Mouse (Mus musculus): Measurements from ENCODE around the gene Gpr180. TPM values are rescaled to one million over a fixed set of nuclear protein-coding genes. Genes with fewer than 3 reads are reported as not detected.

Gpr180 gene
- polyA plus RNA-seq, 1 experiment from 2014 or later = 50.1 TPM

DNA sequence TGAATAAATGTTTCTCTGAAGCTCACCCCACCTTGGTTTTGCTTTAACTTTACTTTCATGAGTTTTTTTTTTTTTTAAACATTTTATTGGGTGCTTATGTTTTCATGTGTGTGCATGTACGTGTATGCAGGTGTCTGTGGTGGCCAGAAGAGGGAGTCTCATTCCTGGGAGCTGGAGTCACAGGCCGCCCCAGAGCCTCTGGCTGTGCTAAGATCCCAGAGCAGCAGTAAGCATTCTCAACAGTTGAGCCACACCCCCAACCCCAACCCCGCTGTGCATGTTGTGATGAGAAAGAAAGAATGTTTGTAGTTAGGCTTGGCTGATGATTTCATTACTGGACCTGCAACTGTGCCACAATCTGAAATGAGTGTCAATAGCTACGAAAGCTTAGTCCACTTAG, 31.8 kb downstream of the Gpr180 start:
- WGBS = 88% methylated on average over 4 of the region's 4 CpGs
- no peak for ATAC-seq (ENCODE audit: insufficient read depth, low FRiP score)

DNA sequence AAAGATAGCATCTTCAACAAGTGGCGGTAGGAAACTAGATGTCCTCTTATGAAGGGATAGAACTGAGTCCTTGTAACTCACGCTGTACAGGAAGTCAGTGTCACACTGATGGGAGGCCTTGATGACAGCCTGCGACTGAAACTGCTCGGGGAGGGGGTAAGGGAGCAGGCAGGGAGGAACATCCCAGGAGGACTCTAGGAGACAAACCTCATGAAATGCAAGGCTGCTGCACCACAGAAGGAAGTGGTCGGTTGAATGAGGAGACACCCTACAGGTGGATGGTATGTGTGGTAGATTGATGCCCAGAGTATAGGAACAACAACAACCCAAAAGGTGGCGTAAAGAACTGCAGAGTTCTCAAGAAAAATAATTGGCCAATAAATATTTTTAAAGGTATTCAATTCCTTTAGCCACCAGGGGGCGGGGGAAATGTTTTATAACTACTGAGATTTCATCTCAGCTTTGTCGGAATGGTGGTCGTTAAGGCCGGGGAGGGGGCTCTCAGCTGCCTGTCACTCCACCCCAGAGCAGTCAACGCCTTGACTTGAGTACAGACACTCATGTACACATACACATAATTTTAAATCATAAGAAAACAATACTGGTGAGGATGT, 36.7 kb downstream of the Gpr180 start:
- Histone ChIP-seq H3K4me3 (replicated peaks; ENCODE audit: low read length) (no peak overlapping the region), H3K27me3 (ENCODE audit: control insufficient read depth, insufficient read depth, low read length) (no peaks in the 10 kb centered on the region), H3K36me3 (ENCODE audit: control insufficient read depth, insufficient read depth, low read length) (no peaks in the 10 kb centered on the region), H3K4me2 (ENCODE audit: low read depth, low read length) (no peak overlapping the region), H3K9me3 (replicated peaks; ENCODE audit: control insufficient read depth, low read length) (no peaks in the 10 kb centered on the region), H3K27ac (ENCODE audit: low read length) (no peak overlapping the region), H3K4me1 (ENCODE audit: control insufficient read depth, insufficient read depth, low read length) (no peaks in the 10 kb centered on the region), H3K9ac (ENCODE audit: low read length) (no peak overlapping the region)
- 65% methylated on average over 11 of the region's 11 CpGs for WGBS
- ATAC-seq (ENCODE audit: insufficient read depth, low FRiP score) = no peak

More for the DNA sequence above, 31.8 kb downstream of the Gpr180 start:
- no peak overlapping the region for H3K27ac ChIP-seq (ENCODE audit: low read length)
- no peaks in the 10 kb centered on the region for H3K4me1 ChIP-seq (ENCODE audit: control insufficient read depth, insufficient read depth, low read length)
- H3K27me3 ChIP-seq (ENCODE audit: control insufficient read depth, insufficient read depth, low read length) = no peaks in the 10 kb centered on the region
- H3K9me3 ChIP-seq (replicated peaks; ENCODE audit: control insufficient read depth, low read length) = no peaks in the 10 kb centered on the region
- H3K4me2 ChIP-seq (ENCODE audit: low read depth, low read length) = no peak overlapping the region
- H3K4me3 ChIP-seq (replicated peaks; ENCODE audit: low read length) = no peak overlapping the region
- peaks cover 3% of the 10 kb centered on the region; the same call in 1 of the 2 replicates for H3K36me3 ChIP-seq (ENCODE audit: control insufficient read depth, insufficient read depth, low read length)
- H3K9ac ChIP-seq (ENCODE audit: low read length) = no peak overlapping the region

DNA sequence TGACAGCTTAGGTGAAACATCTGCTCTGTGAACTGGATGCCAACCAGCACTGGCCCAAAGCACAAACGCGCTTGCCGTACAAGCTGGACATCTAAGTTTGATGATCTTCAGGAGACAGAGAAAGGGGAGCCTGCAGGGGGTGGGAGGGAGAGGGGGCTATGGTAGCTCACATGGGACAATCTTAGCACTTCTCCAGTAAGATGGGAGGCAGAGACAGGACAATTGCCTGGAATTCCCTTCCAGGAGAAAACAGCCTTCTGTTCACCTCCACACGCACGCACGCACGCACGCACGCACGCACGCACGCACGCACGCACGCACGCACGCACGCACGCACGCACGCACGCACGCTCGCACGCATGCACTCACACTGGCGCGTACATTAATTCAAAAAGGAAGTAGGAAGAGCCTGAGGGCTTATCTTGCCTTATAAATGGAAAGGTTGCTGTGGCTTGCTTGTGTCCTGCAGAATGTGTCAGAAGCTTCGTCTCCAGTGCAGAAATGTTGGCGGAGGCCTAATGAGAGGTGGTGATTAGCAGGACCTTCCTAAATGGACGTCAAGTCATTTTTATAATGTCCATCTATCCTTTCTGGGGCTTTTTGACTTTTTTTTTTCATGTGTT, 38.2 kb downstream of the Gpr180 start:
- Histone ChIP-seq H3K4me1 (ENCODE audit: control insufficient read depth, insufficient read depth, low read length) (peaks cover 5% of the 10 kb centered on the region; the same call in 1 of the 2 replicates), H3K9ac (ENCODE audit: low read length) (no peak overlapping the region), H3K4me3 (replicated peaks; ENCODE audit: low read length) (no peak overlapping the region), H3K9me3 (replicated peaks; ENCODE audit: control insufficient read depth, low read length) (no peaks in the 10 kb centered on the region), H3K27ac (ENCODE audit: low read length) (no peak overlapping the region), H3K27me3 (ENCODE audit: control insufficient read depth, insufficient read depth, low read length) (no peaks in the 10 kb centered on the region), H3K4me2 (ENCODE audit: low read depth, low read length) (no peak overlapping the region), H3K36me3 (ENCODE audit: control insufficient read depth, insufficient read depth, low read length) (no peaks in the 10 kb centered on the region)
- ATAC-seq (ENCODE audit: insufficient read depth, low FRiP score) = no peak
- 84% methylated on average over 30 of the region's 30 CpGs for WGBS

DNA sequence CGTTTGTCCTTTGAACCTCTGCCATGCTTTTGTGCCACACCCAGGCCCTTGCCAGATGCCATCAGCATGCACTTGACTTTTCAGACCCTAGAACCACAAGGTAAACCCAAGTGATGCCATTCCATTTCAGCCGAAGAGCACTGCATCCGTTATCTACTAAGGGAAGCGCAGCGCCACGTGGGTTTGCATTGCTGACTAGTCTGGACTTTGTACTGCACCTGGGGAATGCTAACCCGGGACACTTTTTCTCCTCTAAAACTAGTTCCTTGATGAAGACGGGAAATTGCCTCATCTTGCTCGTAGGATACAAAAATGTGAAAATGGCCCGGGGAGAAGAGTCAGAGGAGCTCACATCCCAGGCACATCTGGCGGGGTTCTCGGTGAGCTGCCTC, 38.7 kb downstream of the Gpr180 start:
- Histone ChIP-seq H3K4me1 (ENCODE audit: control insufficient read depth, insufficient read depth, low read length) (peaks cover 5% of the 10 kb centered on the region; the same call in 1 of the 2 replicates), H3K4me2 (ENCODE audit: low read depth, low read length) (no peak overlapping the region), H3K27me3 (ENCODE audit: control insufficient read depth, insufficient read depth, low read length) (no peaks in the 10 kb centered on the region), H3K27ac (ENCODE audit: low read length) (no peak overlapping the region), H3K9ac (ENCODE audit: low read length) (no peak overlapping the region), H3K36me3 (ENCODE audit: control insufficient read depth, insufficient read depth, low read length) (no peaks in the 10 kb centered on the region), H3K4me3 (replicated peaks; ENCODE audit: low read length) (no peak overlapping the region), H3K9me3 (replicated peaks; ENCODE audit: control insufficient read depth, low read length) (no peaks in the 10 kb centered on the region)
- WGBS = 75% methylated on average over 12 of the region's 12 CpGs
- ATAC-seq (ENCODE audit: insufficient read depth, low FRiP score) = no peak

DNA sequence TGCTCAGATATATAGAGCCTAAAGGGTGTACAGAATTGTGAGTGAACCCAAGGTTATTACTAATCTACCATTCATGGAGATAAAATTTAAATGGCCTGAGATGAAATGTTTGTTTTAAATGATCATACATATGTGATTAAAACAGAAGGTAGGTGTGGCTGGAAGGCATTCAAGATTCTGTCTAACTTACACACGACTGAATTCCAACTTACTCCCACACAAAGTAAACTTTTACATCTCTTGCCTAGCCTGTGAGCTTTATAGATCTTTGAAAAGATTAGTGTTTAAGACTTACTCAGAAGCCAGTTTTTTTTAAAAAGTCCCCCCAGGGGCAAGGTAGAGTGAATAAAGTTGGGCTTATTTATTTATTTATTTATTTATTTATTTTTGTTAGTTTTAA, 42.3 kb downstream of the Gpr180 start:
- Histone ChIP-seq H3K9ac (ENCODE audit: low read length) (no peak overlapping the region), H3K9me3 (replicated peaks; ENCODE audit: control insufficient read depth, low read length) (no peaks in the 10 kb centered on the region), H3K4me3 (replicated peaks; ENCODE audit: low read length) (no peak overlapping the region), H3K27ac (ENCODE audit: low read length) (peak overlapping the region; percentile 91), H3K36me3 (ENCODE audit: control insufficient read depth, insufficient read depth, low read length) (no peaks in the 10 kb centered on the region), H3K27me3 (ENCODE audit: control insufficient read depth, insufficient read depth, low read length) (no peaks in the 10 kb centered on the region), H3K4me1 (ENCODE audit: control insufficient read depth, insufficient read depth, low read length) (peaks cover 5% of the 10 kb centered on the region; the same call in 1 of the 2 replicates), H3K4me2 (ENCODE audit: low read depth, low read length) (peak overlapping the region; percentile 89; the same call in 1 of the 2 replicates)
- ATAC-seq (ENCODE audit: insufficient read depth, low FRiP score) = no peak
- WGBS = 23% methylated on average over 1 of the region's 1 CpGs

DNA sequence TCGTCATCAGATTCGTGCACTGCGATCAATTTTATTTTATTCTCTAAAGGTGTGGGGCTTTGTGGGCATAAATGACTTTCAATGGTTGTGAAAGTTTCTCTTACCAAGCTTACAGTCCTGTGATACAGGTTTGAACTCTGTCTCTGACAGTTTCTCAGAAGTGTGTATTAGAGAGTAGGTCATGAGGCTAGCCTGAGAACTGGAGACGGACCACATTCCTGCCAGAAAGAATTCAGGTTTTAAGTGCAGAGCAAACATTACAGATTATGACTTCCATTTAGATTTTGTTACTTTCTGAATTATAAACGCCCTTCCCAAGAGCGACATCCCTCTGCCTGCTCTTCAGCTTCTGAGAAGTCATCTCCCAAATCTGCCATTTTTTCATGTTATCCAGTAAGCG, 42.7 kb downstream of the Gpr180 start:
- Histone ChIP-seq H3K27ac (ENCODE audit: low read length) (peak overlapping the region; percentile 91), H3K4me3 (replicated peaks; ENCODE audit: low read length) (peak overlapping the region; percentile 57)
- 25% methylated on average over 7 of the region's 7 CpGs for WGBS

DNA sequence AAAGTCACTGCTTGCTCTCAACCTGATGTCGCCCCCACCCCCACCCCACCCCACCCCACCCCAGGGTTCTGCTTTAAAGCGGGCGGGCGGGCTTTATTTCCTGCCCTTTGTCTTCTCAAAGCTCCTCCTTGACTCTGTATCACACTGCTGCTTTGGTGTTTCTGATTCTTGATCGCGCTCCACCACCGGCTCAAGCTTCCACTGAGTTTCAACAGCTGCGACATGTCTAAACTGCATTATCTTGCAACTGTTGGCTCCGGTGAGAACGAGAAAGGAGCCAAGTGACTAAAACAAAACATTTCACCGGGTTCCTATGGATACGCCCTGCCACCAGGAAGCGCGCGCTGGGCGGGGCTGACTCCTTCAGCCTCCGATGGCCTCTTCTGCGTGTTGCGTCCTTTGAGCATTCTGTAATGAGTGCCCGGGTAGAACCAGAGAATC, 43.2 kb downstream of the Gpr180 start:
- Histone ChIP-seq H3K9ac (ENCODE audit: low read length) (peak overlapping the region; percentile 72), H3K4me3 (replicated peaks; ENCODE audit: low read length) (peak overlapping the region; percentile 57), H3K36me3 (ENCODE audit: control insufficient read depth, insufficient read depth, low read length) (no peaks in the 10 kb centered on the region), H3K4me2 (ENCODE audit: low read depth, low read length) (peak overlapping the region; percentile 89), H3K9me3 (replicated peaks; ENCODE audit: control insufficient read depth, low read length) (no peaks in the 10 kb centered on the region), H3K27me3 (ENCODE audit: control insufficient read depth, insufficient read depth, low read length) (no peaks in the 10 kb centered on the region), H3K27ac (ENCODE audit: low read length) (peak overlapping the region; percentile 91), H3K4me1 (ENCODE audit: control insufficient read depth, insufficient read depth, low read length) (peaks cover 5% of the 10 kb centered on the region; the same call in 1 of the 2 replicates)
- WGBS = under 1% methylated on average over 20 of the region's 20 CpGs
- ATAC-seq (ENCODE audit: insufficient read depth, low FRiP score) = peak; percentile 91

More for the DNA sequence above, 42.7 kb downstream of the Gpr180 start:
- Histone ChIP-seq H3K36me3 (ENCODE audit: control insufficient read depth, insufficient read depth, low read length) (no peaks in the 10 kb centered on the region), H3K27me3 (ENCODE audit: control insufficient read depth, insufficient read depth, low read length) (no peaks in the 10 kb centered on the region), H3K9me3 (replicated peaks; ENCODE audit: control insufficient read depth, low read length) (no peaks in the 10 kb centered on the region), H3K9ac (ENCODE audit: low read length) (peak overlapping the region; percentile 72), H3K4me1 (ENCODE audit: control insufficient read depth, insufficient read depth, low read length) (peaks cover 5% of the 10 kb centered on the region; the same call in 1 of the 2 replicates), H3K4me2 (ENCODE audit: low read depth, low read length) (peak overlapping the region; percentile 89)
- ATAC-seq (ENCODE audit: insufficient read depth, low FRiP score) = peak; percentile 49; the same call in 1 of the 2 replicates

DNA sequence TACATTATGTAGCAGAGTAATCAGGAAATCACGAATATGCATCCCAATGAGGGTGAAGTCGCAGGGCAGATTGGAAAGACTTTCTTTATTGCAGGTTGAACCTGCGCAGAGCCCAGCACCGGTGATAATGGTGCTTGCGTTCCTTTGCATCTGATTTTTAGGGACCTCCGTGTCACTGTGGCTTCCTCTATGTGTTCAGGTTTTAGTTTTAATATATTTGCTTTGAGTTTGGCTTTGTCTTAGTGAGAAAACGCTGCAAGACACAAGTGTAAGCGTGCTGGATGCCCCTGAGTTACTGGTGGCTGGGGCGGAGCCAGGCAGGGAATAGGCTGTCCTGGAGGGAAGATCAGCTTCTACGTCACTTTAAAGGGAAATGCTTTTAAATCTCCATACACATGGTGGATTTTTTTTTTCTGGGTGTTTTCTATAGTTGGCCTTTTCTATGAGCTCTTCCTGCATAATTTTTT, 43.8 kb downstream of the Gpr180 start:
- ATAC-seq (ENCODE audit: insufficient read depth, low FRiP score) = peak; percentile 65; the same call in 1 of the 2 replicates
- 3% methylated on average over 10 of the region's 10 CpGs for WGBS
- H3K4me1 ChIP-seq (ENCODE audit: control insufficient read depth, insufficient read depth, low read length) = peaks cover 5% of the 10 kb centered on the region; the same call in 1 of the 2 replicates
- peak overlapping the region; percentile 57 for H3K4me3 ChIP-seq (replicated peaks; ENCODE audit: low read length)
- H3K9me3 ChIP-seq (replicated peaks; ENCODE audit: control insufficient read depth, low read length) = no peaks in the 10 kb centered on the region
- peak overlapping the region; percentile 91 for H3K27ac ChIP-seq (ENCODE audit: low read length)
- H3K27me3 ChIP-seq (ENCODE audit: control insufficient read depth, insufficient read depth, low read length) = no peaks in the 10 kb centered on the region
- H3K4me2 ChIP-seq (ENCODE audit: low read depth, low read length) = peak overlapping the region; percentile 89
- H3K9ac ChIP-seq (ENCODE audit: low read length) = peak overlapping the region; percentile 72
- no peaks in the 10 kb centered on the region for H3K36me3 ChIP-seq (ENCODE audit: control insufficient read depth, insufficient read depth, low read length)

DNA sequence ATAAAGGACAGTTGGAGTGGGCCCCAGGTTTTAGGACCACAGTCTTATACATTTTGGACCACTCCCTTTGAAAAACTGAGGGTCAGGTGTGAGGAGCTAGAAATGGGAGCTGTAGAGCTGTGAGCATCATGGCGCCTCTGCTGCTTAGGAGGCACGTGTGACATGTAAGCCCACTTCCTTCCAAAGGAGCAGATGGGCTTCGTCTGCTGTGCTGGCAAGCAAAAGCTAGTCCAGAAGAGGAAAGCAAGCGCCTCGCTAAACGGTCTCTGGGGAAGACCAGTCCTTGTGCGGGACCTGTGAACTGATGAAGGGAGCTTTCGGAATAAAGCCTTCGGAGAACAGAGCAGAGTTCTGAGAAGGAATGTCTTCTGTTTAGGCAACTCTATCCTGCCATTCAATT, 54.5 kb downstream of the Gpr180 start:
- no peak for ATAC-seq (ENCODE audit: insufficient read depth, low FRiP score)
- Histone ChIP-seq H3K27ac (ENCODE audit: low read length) (no peak overlapping the region), H3K36me3 (ENCODE audit: control insufficient read depth, insufficient read depth, low read length) (no peaks in the 10 kb centered on the region), H3K4me2 (ENCODE audit: low read depth, low read length) (no peak overlapping the region), H3K4me3 (replicated peaks; ENCODE audit: low read length) (no peak overlapping the region), H3K4me1 (ENCODE audit: control insufficient read depth, insufficient read depth, low read length) (no peaks in the 10 kb centered on the region), H3K9ac (ENCODE audit: low read length) (no peak overlapping the region), H3K27me3 (ENCODE audit: control insufficient read depth, insufficient read depth, low read length) (0 out of 2 replicates have a peak, but pooled peaks cover 3% of the 10 kb centered on the region), H3K9me3 (replicated peaks; ENCODE audit: control insufficient read depth, low read length) (no peaks in the 10 kb centered on the region)
- 67% methylated on average over 9 of the region's 9 CpGs for WGBS

Measured in stomach, embryonic 16.5 days (tissue).